Mouse (Mus musculus): ENCODE data around the gene Rims4. TPM values are rescaled to one million over a fixed set of nuclear protein-coding genes. Genes with fewer than 3 reads are reported as not detected.

The Rims4 gene
- total and polyA plus RNA-seq, 3 experiments, result not detected

- H3K4me3 ChIP-seq (ENCODE audit: control insufficient read depth in 1 of 2, insufficient read depth in 1 of 2, low read depth in 2 of 2, low read length in 2 of 2), result no peak overlapping the region
- no peak overlapping the region for H3K9ac ChIP-seq (ENCODE audit: control insufficient read depth, low read depth, low read length, poor library complexity, severe bottlenecking)
- TF ChIP-seq KAT2A (conservative IDR thresholded peaks at IDR 0.05; ENCODE audit: low read depth, low read length) (no peak), RCOR1 (IDR thresholded peaks at IDR 0.05; ENCODE audit: low read depth, low read length) (no peak)
- H3K27ac ChIP-seq (ENCODE audit: control insufficient read depth, low read depth, low read length), result no peak overlapping the region
- peaks cover 2 to 3% of the 10 kb centered on the region in 2 experiments for H3K27me3 ChIP-seq (ENCODE audit: control insufficient read depth in 1 of 2, insufficient read depth in 2 of 2, low read length in 2 of 2)
- no peaks in the 10 kb centered on the region for H3K9me3 ChIP-seq (replicated peaks; ENCODE audit: insufficient read depth, low read length)
- no peaks in the 10 kb centered on the region for H3K36me3 ChIP-seq (ENCODE audit: control insufficient read depth in 1 of 2, insufficient read depth in 2 of 2, low read length in 2 of 2)
- H3K4me1 ChIP-seq (ENCODE audit: control insufficient read depth in 1 of 2, insufficient read depth in 2 of 2, low read length in 2 of 2), result no peaks in the 10 kb centered on the region
- H3K79me2 ChIP-seq (ENCODE audit: control insufficient read depth, insufficient read depth, low read length, poor library complexity), result no peaks in the 10 kb centered on the region
- no peak for DNase-seq (ENCODE audit: low read depth, low spot score)
Measured at GRCm38 (mm10) chr2:163925044-163925443, 6.6 kb upstream of the Rims4 start.

DNA sequence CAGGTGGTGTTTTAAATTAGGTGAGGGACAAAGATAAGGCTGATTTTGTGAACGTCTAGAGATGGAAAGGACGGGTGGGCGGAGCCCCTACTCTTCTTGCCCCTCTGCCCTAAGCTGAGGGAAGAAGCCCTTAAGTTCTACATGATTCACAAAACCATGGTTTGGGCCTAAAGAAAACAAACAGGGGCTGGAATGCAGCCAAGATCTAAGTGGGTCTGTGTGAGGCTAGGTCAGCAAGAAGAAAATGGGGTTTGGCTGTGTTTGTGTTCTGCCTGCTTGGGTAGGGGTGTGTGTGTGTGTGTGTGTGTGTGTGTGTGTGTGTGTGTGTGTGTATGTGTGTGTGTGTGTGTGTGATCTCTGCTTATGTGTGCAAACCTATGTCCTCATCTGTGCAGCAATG lies 6.0 kb upstream of the Rims4 start:
- Histone ChIP-seq H3K27me3 (ENCODE audit: control insufficient read depth in 1 of 2, insufficient read depth in 2 of 2, low read length in 2 of 2) (peaks cover 3 to 5% of the 10 kb centered on the region in 2 experiments), H3K36me3 (ENCODE audit: control insufficient read depth in 1 of 2, insufficient read depth in 2 of 2, low read length in 2 of 2) (no peaks in the 10 kb centered on the region), H3K79me2 (ENCODE audit: control insufficient read depth, insufficient read depth, low read length, poor library complexity) (no peaks in the 10 kb centered on the region), H3K9ac (ENCODE audit: control insufficient read depth, low read depth, low read length, poor library complexity, severe bottlenecking) (no peak overlapping the region), H3K27ac (ENCODE audit: control insufficient read depth, low read depth, low read length) (no peak overlapping the region), H3K4me1 (ENCODE audit: control insufficient read depth in 1 of 2, insufficient read depth in 2 of 2, low read length in 2 of 2) (no peaks in the 10 kb centered on the region), H3K4me3 (ENCODE audit: control insufficient read depth in 1 of 2, insufficient read depth in 1 of 2, low read depth in 2 of 2, low read length in 2 of 2) (no peak overlapping the region), H3K9me3 (replicated peaks; ENCODE audit: insufficient read depth, low read length) (no peaks in the 10 kb centered on the region)
- no peak for DNase-seq (ENCODE audit: low read depth, low spot score)
- TF ChIP-seq TBP (IDR thresholded peaks at IDR 0.05; ENCODE audit: low read depth, low read length), result no peak
- TF ChIP-seq MYC (IDR thresholded peaks at IDR 0.05; ENCODE audit: low read depth, low read length), result no peak
- TF ChIP-seq UBTF (IDR thresholded peaks at IDR 0.05; ENCODE audit: borderline replicate concordance, insufficient read depth, low read depth, low read length), result no peak
- no peak for TF ChIP-seq MAFK (IDR thresholded peaks at IDR 0.05; ENCODE audit: borderline replicate concordance, low read depth, low read length)
- TF ChIP-seq SMC3 (IDR thresholded peaks at IDR 0.05; ENCODE audit: low read depth, low read length), result no peak
- no peak for TF ChIP-seq POLR2A (IDR thresholded peaks at IDR 0.05; ENCODE audit: control insufficient read depth in 1 of 2, insufficient read depth in 1 of 2, low read depth in 1 of 2, low read length in 2 of 2, poor library complexity in 1 of 2)
- no peak for TF ChIP-seq KAT2A (conservative IDR thresholded peaks at IDR 0.05; ENCODE audit: low read depth, low read length)
- TF ChIP-seq MEF2A (IDR thresholded peaks at IDR 0.05; ENCODE audit: extremely low read depth, insufficient replicate concordance, low read depth, low read length, poor library complexity, severe bottlenecking), result no peak
- no peak for TF ChIP-seq POLR2AphosphoS5 (IDR thresholded peaks at IDR 0.05; ENCODE audit: borderline replicate concordance, low read depth, low read length)
- no peak for TF ChIP-seq ZNF384 (IDR thresholded peaks at IDR 0.05; ENCODE audit: low read depth, low read length)
- no peak for TF ChIP-seq ETS1 (IDR thresholded peaks at IDR 0.05; ENCODE audit: low read depth, low read length)
- TF ChIP-seq ZMIZ1 (IDR thresholded peaks at IDR 0.05; ENCODE audit: low read depth, low read length), result no peak
- TF ChIP-seq CHD2 (IDR thresholded peaks at IDR 0.05; ENCODE audit: low read length), result no peak
- no peak for TF ChIP-seq SIN3A (IDR thresholded peaks at IDR 0.05; ENCODE audit: low read length)
- no peak for TF ChIP-seq E2F4 (IDR thresholded peaks at IDR 0.05; ENCODE audit: borderline replicate concordance, low read depth, low read length)
- TF ChIP-seq MYB (IDR thresholded peaks at IDR 0.05; ENCODE audit: low read depth, low read length), result no peak
- no peak for TF ChIP-seq USF1 (IDR thresholded peaks at IDR 0.05; ENCODE audit: low read depth, low read length)
- TF ChIP-seq JUND (IDR thresholded peaks at IDR 0.05; ENCODE audit: low read depth, low read length), result no peak
- TF ChIP-seq GABPA (IDR thresholded peaks at IDR 0.05; ENCODE audit: low read depth, low read length), result no peak
